Mouse (Mus musculus) cerebellum, postnatal 36 days (tissue): ENCODE measurements around the gene Mtf1.

ENCODE experiments used
- DNase-seq, 2 experiments: peaks; one replicate each; pipeline ENCODE4 v3.0.0; 2021 to 2022; ENCODE audit warnings: mixed read lengths in 2 of 2

The Mtf1 gene

GRCm38 (mm10) chr4:124802309-124803260 is 681 bp downstream of the Mtf1 start:
- peak; percentile 92 to 94 for DNase-seq

- DNase-seq: no peak
These were observed 1.5 kb downstream of the Mtf1 start for GRCm38 (mm10) chr4:124803406-124803805.

- DNase-seq: no peak
These were observed 6.6 kb downstream of the Mtf1 start for GRCm38 (mm10) chr4:124808511-124808910.

GRCm38 (mm10) chr4:124809136-124809883 is 7.4 kb downstream of the Mtf1 start:
- DNase-seq: no peak

- DNase-seq: no peak
These were observed 8.2 kb downstream of the Mtf1 start for GRCm38 (mm10) chr4:124810056-124810455.

- DNase-seq: peak; percentile 21 to 35
These were observed 9.6 kb downstream of the Mtf1 start for GRCm38 (mm10) chr4:124811347-124811975.

- DNase-seq: peak; percentile 54 to 63
These were observed 14.0 kb downstream of the Mtf1 start for GRCm38 (mm10) chr4:124815901-124816300.

- DNase-seq: no peak
These were observed 15.9 kb downstream of the Mtf1 start for GRCm38 (mm10) chr4:124817803-124818202.

GRCm38 (mm10) chr4:124818832-124819231 is 16.9 kb downstream of the Mtf1 start:
- no peak for DNase-seq

- no peak for DNase-seq
These were observed 23.1 kb downstream of the Mtf1 start for GRCm38 (mm10) chr4:124824967-124825366.

- DNase-seq: no peak
These were observed 23.6 kb downstream of the Mtf1 start for GRCm38 (mm10) chr4:124825371-124825965.

- no peak for DNase-seq
These were observed 27.8 kb downstream of the Mtf1 start for GRCm38 (mm10) chr4:124829671-124830070.

GRCm38 (mm10) chr4:124832796-124833195 is 30.9 kb downstream of the Mtf1 start:
- no peak for DNase-seq

- peak in 1 of 2 experiments; percentile 25 for DNase-seq
These were observed 36.3 kb downstream of the Mtf1 start for GRCm38 (mm10) chr4:124838035-124838700.

GRCm38 (mm10) chr4:124840998-124841397 is 39.1 kb downstream of the Mtf1 start:
- no peak for DNase-seq

GRCm38 (mm10) chr4:124843493-124843892 is 41.6 kb downstream of the Mtf1 start:
- peak; percentile 49 to 51 for DNase-seq

GRCm38 (mm10) chr4:124847573-124847972 is 45.7 kb downstream of the Mtf1 start:
- DNase-seq: peak; percentile 88 to 89

- peak; percentile 36 to 51 for DNase-seq
These were observed 47.8 kb downstream of the Mtf1 start for GRCm38 (mm10) chr4:124849631-124850260.

- DNase-seq: peak; percentile 93 to 95
These were observed 48.5 kb downstream of the Mtf1 start, which contains the start of gene Yrdc for GRCm38 (mm10) chr4:124850261-124850913. Gene Yrdc, plus strand, starts transcription at chr4:124850679.

GRCm38 (mm10) chr4:124850933-124851658 is 49.2 kb downstream of the Mtf1 start, which contains the start of gene 1110065P20Rik:
Gene 1110065P20Rik, minus strand, starts transcription at chr4:124851196.
- peak; percentile 67 to 78 for DNase-seq
